Mouse (Mus musculus): Measurements from ENCODE around the gene Gm20479. TPM values are rescaled to one million over a fixed set of nuclear protein-coding genes. Genes with fewer than 3 reads are reported as not detected.
A peak's percentile ranks its signal among the peaks of the same experiment; 100 is the strongest.

Gene Gm20479
- polyA plus RNA-seq, 2 experiments from 2014 or later: 1.4 to 3.3 TPM

DNA sequence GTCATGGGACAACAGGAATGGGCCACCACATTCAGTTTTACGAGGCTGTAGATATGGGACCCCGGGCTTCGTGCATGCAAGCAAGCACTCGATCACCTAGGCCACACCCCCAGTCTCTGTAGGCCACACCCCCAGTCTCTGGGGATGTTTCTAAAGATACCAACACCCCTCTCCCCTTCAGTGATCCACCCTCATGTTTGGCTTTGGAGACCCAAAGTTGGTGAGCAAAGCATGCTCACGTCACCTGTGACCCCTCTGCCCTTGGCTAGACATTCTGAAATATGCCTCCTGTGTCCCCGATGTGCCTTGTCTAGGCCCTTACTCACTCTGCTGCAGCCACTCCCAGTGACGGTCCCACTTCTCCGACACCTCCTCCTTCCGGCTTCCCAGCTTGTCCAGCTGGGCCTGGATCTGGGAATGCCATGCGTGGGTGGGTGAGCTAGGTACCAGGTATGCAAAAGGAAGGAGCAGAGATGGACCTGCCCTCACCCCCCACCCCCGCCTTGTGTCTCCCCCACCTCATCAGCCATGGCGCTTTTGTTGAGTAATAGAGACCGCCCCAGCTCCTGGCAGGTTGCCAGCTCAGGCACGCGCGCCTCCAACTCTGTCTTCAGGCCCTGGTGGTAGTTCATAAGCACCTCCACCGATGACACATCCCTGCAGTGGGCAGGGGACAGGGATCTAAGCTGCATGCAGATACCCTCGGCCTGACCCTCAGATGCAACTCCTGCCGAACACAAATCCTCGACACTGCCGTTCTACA is 9.0 kb upstream of the Gm20479 start:
- no peak for ATAC-seq

DNA sequence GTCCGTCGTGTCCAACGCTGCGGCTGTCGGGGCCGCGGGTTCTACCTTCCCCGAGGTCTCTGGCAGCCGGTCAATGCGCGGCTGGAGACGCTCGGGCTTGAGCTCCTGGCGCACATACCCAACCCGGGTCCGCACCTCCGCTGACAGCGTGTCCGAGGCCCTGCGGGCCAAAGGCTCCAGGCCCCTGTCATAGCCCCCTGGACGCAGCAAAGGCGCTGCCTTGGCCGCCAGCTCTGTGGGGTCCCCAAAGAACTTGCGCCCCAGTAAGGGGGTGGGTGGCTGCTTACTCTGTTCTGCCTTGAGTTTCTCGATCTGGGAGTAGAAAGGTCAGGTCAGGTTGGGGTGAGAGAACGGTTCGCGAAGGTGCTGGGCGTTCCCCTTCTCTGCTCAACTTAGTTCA is 7.2 kb upstream of the Gm20479 start:
- ATAC-seq: no peak

DNA sequence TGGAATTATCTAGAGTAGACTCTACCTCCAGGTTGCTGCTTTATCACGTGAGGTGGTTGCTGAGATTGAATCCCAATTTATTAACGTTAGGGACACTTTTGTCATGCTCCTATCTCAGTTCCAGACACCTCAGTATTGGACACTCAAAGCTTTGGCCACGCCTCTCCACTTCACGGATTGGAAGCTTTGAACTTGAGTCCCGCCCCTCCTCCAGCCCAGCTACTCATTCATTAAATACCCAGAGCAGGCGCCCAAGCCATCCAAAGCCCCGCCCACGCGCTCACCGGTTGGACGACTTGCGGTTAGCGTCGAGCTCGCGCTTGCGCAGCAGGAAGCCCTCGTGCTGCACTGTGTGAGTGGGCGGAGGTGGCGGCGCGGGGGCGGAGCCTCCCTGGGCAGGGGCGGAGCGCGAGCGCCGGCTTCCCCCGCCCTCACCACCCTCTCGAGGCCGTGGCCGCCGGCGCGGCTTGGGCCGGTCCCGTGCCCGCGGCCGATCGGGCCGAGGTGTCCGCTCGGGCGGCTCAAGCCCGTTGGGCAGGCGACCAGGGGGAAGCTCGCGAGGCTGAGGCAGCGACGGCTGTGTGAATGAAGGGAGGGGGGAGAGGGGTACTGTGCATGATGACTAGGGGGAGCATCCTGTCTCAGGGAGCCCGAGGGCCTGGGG is 4.2 kb upstream of the Gm20479 start:
- ATAC-seq: peak; percentile 78

DNA sequence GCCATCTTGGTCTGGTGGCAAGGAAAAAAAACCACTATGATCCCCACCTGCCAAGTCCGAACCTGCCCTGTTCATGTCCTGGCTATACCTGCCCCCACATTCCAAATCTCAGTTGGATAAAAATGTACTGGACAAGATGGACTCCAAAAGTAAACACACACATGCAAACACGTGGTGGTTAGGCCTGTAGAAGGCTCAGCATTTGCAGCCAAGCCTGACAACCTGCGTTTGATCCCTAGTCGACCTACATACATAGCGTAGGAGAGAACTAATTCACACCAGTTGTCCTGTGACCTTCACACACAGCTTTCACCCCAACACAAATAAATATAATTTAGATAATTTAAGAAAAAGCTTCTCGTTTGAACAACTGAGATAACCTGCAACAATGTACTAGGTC is 3.5 kb upstream of the Gm20479 start:
- no peak for ATAC-seq

DNA sequence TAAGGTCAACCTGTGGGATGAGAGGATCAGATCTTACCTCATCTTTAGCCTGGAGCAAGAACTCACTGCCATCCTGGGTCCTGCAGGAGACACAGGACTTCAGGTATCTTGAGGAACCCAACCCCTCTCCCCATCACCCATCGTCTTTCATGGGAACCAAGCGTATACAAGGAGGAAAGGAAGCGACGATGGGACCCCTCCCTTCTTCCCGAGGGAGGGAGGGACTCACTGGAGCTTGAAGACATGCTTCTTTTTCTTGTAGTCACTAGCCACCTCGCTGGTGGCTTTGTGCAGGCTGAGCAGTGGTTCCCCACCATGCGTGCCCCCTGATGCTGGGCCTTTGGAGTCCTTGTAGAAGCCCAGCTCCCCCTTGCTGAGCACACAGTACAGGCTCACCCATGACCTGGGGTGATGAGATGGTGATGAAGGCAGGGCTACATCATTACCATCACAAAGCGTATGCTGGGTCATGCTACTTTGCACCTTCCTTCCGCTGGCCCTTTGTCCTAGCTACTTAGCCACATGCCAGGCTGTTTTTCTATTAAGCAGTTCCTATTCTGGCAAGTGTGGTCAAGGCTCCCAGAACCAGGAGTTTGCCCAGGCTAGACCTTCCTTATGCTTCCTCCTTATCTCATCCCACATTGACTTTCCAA is 2.6 kb upstream of the Gm20479 start:
- ATAC-seq: no peak

DNA sequence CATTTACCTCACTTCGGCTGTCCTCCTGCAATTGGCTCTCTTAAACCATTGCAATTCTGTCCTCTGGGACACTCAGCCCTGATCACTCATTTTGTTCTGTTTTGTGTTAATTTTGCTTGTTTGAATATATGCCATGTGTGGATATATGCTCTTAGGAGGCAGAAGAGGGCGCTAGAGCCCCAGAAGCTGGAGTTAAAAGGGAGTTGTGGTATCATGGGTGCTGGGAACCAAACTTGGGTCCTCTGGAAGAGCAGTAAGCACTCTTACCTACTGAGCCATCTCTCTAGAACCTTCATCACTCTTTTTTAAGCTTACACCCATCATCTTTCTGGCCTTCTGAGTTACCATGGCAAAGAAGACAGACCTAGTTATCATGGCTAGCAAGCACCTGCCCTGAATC is 1.9 kb upstream of the Gm20479 start:
- ATAC-seq: no peak

DNA sequence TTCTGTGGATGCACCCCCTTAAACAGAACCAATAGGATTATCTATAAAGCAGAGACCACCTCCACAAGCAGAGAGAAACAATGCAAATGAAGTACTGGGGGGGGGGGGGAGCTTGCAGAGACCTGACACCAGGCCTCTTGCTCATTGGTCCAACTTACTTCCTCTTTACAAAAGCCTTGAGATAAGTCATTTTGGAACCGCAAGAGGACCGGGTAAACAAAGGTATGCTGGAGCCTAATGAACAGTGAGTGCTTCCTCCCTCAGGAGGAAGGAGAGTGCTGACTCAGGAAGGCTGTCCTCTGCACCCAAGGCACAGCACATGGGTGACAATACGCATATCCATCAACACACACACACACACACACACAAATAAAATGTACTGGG is 368 bp upstream of the Gm20479 start:
- ATAC-seq: peak; percentile 40

DNA sequence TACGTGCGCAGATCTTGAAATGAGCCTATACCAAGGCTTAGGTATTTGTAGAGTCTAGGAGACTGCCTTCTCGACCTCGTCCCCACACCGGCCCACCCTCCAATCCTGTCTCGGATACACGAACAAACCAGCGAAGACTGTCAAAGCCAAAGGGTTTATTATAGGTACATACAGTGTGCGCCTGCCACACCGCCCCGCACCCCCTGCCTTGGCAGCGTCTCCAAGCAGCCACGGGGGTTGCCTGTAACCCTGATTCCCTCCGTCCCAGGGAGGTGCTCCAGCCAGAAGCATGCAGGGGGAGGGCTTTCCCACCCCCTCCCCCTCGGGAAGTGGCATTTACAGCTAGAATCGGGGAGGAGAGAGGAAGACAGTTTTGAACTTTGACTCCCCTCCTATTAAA is 971 bp downstream of the Gm20479 start:
- ATAC-seq: peak; percentile 38

DNA sequence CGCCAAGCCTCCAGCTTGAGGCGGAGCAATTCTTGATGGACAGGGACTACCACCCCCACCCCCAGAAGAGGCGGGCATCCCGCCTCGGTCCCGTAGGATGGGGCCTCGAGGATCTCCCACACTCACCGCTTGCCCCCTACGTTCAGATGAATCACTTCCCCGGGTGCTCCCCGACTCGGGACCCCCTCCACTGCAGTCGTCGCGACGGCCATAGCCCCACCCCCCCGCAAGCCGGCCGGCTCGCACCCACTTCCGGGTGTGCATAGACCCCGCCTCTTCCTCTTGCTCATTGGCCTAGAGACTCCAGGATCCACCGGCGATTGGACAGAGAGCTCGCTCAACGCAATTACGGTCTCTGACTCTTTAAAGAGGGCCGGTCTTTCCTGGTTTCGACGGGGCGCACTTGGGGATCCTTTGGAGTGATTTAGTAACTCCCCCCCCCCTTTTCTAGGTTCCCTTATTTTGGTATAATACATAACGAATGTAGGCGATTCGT is 1.4 kb downstream of the Gm20479 start, which contains the start of gene Shkbp1:
Shkbp1 (minus strand) TSS at position 275 of the 496 bp plus-strand sequence.
- peak; percentile 93 for ATAC-seq

DNA sequence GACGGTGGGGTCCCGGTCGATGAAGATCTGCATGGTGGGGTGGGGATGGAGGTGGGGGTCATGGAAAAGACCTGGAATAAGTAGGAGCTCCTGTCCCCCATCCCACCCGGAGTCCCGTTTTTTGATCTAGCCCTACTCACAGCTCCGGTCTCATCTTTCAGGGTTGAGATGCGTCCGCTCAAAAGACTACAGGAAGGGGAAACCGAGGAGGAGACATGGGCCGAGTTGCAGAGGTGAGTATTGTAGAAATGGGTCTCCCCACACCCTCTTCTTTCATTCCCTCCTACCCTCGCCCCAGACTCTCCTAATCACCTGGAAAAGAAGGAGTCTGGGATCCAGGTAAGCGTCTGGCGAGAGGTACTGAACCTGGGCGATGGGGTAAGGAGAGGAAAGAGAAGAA is 2.0 kb downstream of the Gm20479 start:
- ATAC-seq: no peak

DNA sequence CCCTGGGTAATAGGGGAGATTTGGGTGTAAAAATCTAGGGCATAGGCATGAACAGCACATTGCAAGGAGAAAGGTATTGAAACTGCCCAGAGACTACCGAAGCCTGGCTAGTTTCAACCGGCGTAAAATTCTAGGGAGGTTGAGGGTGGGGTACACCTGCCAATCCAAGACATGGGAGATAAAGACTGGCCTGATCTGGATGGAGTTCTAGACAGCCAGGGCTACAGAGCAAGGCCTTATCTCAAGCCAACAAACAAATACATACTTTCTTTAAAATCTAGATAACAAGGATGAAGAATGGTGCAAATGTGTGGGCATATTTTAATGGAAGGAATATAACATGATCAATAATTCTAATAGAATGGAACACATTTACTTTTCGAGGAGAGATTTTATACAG is 2.4 kb downstream of the Gm20479 start:
- ATAC-seq: no peak

DNA sequence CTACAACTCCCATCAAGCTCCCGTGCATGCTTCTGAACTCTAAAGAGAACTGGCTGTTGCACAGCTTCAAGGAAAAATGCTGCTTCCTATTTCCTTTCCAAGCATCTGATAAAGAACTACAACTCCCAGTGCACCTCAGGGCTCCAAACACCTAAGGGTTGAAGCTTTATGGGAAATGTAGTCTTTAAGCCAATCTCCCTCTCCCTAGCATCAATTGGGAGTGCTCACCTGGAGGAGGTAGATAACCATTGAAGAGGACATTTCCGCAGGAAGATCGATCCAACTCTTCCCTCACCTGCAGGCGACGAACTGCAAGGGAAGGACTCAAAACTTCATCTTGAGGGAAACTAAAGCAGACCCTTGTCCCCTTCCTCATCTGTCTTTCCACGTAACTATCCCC is 3.1 kb downstream of the Gm20479 start:
- no peak for ATAC-seq

DNA sequence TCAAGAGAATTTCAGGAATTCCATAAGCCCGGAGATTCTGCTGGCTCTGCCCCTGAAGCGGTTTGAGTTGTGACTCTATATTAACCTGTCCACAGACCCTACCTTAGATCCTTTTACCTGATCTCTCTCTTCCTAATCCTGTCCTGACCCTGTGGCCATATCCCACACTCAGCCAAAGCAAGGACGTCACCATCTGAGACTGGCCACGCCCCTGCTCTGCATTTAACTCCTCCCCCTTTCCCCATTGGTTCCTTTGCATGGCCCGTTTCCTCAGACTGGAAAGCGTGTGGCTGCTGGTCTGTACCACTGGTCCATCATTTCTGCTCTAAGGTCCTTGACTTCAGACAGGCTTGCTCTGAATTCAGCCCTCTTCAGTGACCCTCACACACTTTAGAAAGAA is 11.8 kb downstream of the Gm20479 start:
- ATAC-seq: no peak

DNA sequence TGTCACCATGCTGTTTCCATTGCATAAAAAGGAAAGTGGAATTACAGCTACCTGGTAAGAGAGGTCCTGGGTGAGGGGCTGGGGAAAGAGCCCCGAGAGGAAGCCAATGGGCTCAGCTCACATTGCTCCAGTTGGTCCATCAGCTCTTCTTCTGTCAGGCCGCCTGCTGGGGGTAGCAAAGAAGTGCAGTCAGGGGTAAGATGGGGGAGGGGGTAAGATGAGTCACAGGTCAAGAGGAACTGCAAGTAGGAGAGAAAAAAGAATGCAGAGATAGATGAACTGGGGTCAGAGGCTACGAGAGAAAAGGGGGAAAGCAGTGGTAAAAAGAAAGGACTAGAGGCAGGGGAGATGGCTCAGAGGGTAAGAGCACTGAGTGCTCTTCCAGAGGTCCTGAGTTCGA is 14.6 kb downstream of the Gm20479 start:
- peak; percentile 28 for ATAC-seq

DNA sequence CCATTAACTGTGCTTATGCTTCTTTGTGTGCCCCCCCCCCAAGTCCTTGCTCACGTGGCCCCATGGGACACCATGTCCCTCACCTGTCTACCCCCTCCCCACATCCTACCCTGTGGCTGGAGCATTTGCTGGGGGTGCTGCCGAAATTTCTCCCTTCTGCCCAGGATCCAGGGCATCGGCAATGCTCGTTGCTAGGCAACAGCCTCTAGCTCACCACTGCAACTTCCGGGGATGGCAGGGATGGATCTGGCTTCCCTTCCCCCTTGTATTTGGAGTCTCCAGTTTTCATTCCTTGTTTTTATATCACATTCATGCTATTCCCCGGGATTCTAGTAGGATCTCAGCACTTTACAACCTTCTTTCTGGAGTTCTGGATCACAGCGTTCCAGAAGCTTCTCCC is 17.7 kb downstream of the Gm20479 start:
- no peak for ATAC-seq

DNA sequence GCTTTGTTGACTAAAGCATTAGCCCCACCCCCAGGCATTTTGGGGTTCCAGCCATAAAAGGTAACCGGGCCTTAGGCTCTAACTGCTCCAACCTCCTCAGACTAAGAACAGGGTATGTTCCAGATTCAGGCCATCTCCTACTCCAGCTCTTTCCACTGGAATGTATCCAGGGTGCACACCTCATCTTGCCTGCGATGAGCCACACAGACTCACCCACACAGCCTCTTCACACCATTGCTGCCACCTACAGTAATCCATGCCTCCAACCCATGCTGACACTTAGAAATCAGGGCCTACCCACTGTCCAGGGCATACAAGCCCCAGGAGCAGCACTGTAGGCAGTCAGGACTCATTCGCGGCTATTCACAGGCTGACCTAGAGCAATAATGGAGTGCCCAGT is 18.1 kb downstream of the Gm20479 start:
- ATAC-seq: no peak

DNA sequence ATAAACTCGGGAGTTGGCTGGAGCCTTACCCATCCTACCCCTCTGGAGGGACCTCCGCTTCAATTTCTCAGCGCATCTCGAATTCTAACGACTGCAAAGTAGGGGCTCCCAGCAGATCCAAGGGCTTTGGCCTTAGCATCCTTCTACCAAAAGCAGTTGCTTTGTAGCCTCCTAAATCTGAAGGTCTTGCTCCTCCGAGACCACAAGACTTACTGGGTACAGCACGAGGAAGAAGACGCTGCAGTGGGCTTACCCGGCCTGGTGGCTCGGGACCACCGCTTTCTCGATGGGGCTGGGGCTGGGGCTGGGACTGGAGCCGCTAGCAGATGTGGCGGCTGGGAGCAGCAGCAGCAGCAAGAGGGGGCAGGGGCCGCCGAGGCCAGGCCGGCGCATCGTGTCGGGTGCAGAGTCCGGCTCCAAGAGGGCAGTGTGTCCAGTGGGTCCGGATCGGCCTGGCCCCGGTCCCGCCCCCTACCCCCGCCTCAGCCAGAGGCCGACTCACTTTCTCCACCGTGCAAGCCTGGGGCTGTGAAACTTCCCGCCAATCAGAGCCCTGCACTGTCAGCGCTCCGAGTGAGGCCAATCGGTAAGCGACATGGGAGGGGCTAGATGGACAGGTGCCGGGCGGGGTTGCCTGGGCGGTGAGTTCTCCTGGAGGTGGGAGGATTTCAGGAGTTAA is 19.9 kb downstream of the Gm20479 start, which contains the start of gene Ltbp4:
Ltbp4 (minus strand) TSS at position 518 of the 679 bp plus-strand sequence.
- ATAC-seq: no peak

DNA sequence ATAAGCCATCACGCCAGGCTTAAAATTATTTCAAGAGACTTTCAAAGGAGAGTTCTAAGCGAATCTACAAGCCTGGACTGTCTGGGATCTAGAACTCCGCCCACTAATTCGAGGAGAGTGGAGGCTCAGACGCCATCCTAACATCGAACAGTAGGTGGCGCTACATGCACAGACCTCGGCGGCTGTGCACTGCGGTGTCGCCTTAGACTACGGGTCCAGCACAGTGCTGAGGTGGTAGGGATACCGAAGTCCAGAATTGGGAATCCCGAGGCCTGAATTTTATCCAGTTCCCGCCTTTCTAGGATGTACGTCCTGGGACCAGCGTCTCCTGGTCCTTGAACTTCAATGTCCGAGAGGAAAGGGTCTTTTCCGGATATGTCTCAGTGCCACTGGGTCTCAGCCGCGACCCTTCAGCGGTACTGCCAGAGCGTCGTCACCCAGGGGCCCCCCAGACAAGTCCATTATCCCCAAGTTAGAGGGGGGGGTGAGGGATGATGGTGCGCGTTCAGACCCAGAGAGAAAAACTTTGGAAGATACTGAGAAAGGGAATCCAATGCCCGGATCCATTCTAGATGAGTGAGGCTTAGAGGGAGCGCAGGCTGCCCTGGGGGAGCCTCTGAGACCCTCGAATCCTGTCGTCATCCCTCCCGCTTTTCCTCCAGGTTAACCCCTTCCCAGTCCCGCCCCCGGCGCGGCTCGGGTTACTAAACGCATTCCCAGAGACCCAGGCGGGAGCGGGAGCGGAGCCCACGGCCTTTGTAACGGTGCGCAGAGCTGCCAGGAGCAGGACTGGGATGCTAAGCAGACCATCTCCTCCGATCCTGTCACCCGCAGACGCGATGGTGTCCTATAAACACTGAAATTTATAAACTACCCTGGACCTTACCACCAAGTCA is 21.0 kb downstream of the Gm20479 start:
- ATAC-seq: peak; percentile 68

DNA sequence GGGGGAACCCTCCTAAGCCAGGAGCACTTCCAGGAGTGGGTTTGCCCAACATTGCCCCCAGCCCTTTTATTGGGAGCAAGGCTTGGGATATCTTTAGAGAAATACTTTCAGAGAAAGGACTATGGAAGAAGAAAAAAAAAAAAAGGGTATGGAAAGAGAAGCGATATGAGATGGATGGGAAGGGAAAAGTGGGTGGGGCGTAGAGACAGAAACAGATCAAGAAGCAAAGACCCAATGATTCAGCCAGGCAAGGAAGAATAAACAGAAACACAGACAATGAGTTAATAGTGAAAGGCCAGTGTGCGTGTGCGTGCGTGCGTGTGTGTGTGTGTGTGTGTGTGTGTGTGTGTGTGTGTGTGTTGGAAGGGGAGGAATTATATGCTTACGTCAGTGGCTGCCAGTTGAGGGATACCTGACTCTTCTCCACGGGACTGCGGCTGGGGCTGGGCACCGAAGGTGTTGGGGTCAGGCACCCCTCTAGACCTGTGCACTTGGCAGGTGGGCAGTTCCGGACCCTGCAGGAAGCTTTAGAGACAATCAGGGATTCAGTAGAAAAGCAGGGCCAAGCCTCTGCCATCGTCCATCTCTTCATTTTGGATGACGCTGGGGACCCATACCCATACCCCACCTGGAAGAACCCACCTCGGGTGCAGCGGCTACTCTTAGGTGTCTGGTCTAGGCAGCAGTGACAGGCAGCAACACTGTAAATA is 22.1 kb downstream of the Gm20479 start:
- no peak for ATAC-seq

DNA sequence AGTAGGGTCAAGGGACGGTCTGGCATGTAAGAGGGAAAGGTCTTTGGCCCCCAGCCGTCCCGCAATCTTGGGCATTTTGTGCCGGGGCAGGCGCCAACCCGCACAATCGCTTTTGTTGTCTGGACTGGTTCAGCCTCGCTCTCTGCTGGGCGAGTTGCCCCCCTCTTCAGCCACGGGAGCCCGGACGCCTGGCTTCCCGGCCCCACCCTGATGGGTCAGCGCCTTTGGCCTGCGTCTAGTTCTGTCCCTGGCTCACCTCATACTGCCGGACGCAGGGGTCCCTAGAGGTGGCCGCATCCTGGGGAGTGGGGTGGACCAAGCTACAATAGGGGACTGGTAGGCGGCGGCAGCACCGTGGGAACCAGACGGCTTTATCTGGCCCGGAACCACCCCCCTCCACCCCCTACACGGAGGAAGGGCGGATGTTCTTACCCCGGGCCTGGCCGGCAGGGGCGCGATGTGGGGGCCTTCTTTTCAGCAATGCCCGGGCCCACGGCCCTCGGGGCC is 22.8 kb downstream of the Gm20479 start:
- ATAC-seq: no peak

Data from activated CD4-positive, CD25-positive, alpha-beta regulatory T cell, adult 4 months (primary cell).